Mouse (Mus musculus) embryo, embryonic 11 days (tissue): ENCODE measurements at regions not wholly inside any gene's neighbourhood (a gene's known extent, or its start where the extent isn't known, plus 50 kb on each side); places are given as distances from the start of the nearest gene placed in this dataset.
"Not testable (repeated sequence)": the region's sequence is repeated elsewhere in the genome, so short reads cannot be mapped to it uniquely, and the experiment has no call there.

ENCODE experiments used
- DNase-seq: peaks from one replicate; pipeline ENCODE4 v3.0.0-alpha.2; 2015

- no peak for DNase-seq
These were observed 56.3 kb downstream of the Mterf1b start for GRCm38 (mm10) chr5:4248422-4248821.

GRCm38 (mm10) chr5:4254280-4254679 is 62.1 kb downstream of the Mterf1b start:
- not testable (repeated sequence) for DNase-seq

- peak; percentile 46 for DNase-seq
These were observed 65.0 kb downstream of the Mterf1b start for GRCm38 (mm10) chr5:4257048-4257750.

GRCm38 (mm10) chr5:4259260-4259659 is 67.1 kb downstream of the Mterf1b start:
- DNase-seq: no peak

- DNase-seq: no peak
These were observed 70.5 kb downstream of the Mterf1b start for GRCm38 (mm10) chr5:4262666-4263065.

GRCm38 (mm10) chr5:4263560-4264160 is 71.5 kb downstream of the Mterf1b start:
- DNase-seq: peak; percentile 44

- DNase-seq: no peak
These were observed 75.5 kb downstream of the Mterf1b start for GRCm38 (mm10) chr5:4267717-4268116.

- DNase-seq: no peak
These were observed 80.8 kb downstream of the Mterf1b start for GRCm38 (mm10) chr5:4273001-4273400.

GRCm38 (mm10) chr5:4303616-4304015 is 111.4 kb downstream of the Mterf1b start:
- DNase-seq: no peak

GRCm38 (mm10) chr5:4304201-4304600 is 112.0 kb downstream of the Mterf1b start:
- DNase-seq: no peak

GRCm38 (mm10) chr5:4308514-4308913 is 116.3 kb downstream of the Mterf1b start:
- DNase-seq: no peak

- no peak for DNase-seq
These were observed 119.0 kb downstream of the Mterf1b start for GRCm38 (mm10) chr5:4311169-4311568.

- no peak for DNase-seq
These were observed 119.4 kb downstream of the Mterf1b start for GRCm38 (mm10) chr5:4311599-4311998.

- DNase-seq: no peak
These were observed 120.5 kb downstream of the Mterf1b start for GRCm38 (mm10) chr5:4312675-4313074.

GRCm38 (mm10) chr5:4322634-4323386 is 130.6 kb downstream of the Mterf1b start:
- no peak for DNase-seq

GRCm38 (mm10) chr5:4323387-4323704 is 131.2 kb downstream of the Mterf1b start:
- DNase-seq: no peak

- DNase-seq: peak; percentile 56
These were observed 133.6 kb downstream of the Mterf1b start for GRCm38 (mm10) chr5:4325813-4326212.

GRCm38 (mm10) chr5:4326309-4327014 is 134.3 kb downstream of the Mterf1b start:
- peak; percentile 54 for DNase-seq

GRCm38 (mm10) chr5:4335683-4336082 is 143.5 kb downstream of the Mterf1b start:
- no peak for DNase-seq

GRCm38 (mm10) chr5:4341956-4342355 is 149.8 kb downstream of the Mterf1b start:
- no peak for DNase-seq

GRCm38 (mm10) chr5:4344458-4344857 is 152.3 kb downstream of the Mterf1b start:
- no peak for DNase-seq

- DNase-seq: no peak
These were observed 156.2 kb downstream of the Mterf1b start for GRCm38 (mm10) chr5:4348334-4348733.

GRCm38 (mm10) chr5:4349943-4350342 is 157.8 kb downstream of the Mterf1b start:
- DNase-seq: no peak
